Mouse (Mus musculus) CD4-positive, CD25-positive, alpha-beta regulatory T cell, adult 2 months (primary cell): ENCODE results near the gene Dact3.
A peak's percentile ranks its signal among the peaks of the same experiment; 100 is the strongest.

Source experiments
- DNase-seq: peaks from one replicate; pipeline ENCODE4 v3.0.0-alpha.2; 2012; ENCODE audit warnings: low read depth, low spot score

The Dact3 gene

GRCm38 (mm10) chr7:16875310-16875325 is at the start of gene Dact3:
Gene Dact3 (plus strand): TSS chr7:16875317.
- DNase-seq, result no peak

- peak; percentile 88 for DNase-seq
Measured at GRCm38 (mm10) chr7:16825785-16826184, 49.3 kb upstream of the Dact3 start.

- no peak for DNase-seq
Measured at GRCm38 (mm10) chr7:16826571-16826970, 48.5 kb upstream of the Dact3 start.

- peak; percentile 38 for DNase-seq
Measured at GRCm38 (mm10) chr7:16827274-16827673, 47.8 kb upstream of the Dact3 start.

- DNase-seq, result no peak
Measured at GRCm38 (mm10) chr7:16830449-16830848, 44.7 kb upstream of the Dact3 start.

GRCm38 (mm10) chr7:16837916-16838803 is 37.0 kb upstream of the Dact3 start:
- DNase-seq, result no peak

- no peak for DNase-seq
Measured at GRCm38 (mm10) chr7:16838804-16839426, 36.2 kb upstream of the Dact3 start.

GRCm38 (mm10) chr7:16839427-16840108 is 35.5 kb upstream of the Dact3 start:
- DNase-seq, result no peak

- DNase-seq, result no peak
Measured at GRCm38 (mm10) chr7:16840109-16840491, 35.0 kb upstream of the Dact3 start.

GRCm38 (mm10) chr7:16841078-16841477 is 34.0 kb upstream of the Dact3 start:
- no peak for DNase-seq

- DNase-seq, result peak; percentile 81
Measured at GRCm38 (mm10) chr7:16841561-16842560, 33.3 kb upstream of the Dact3 start.

GRCm38 (mm10) chr7:16842645-16843063 is 32.5 kb upstream of the Dact3 start, which contains the start of gene Prkd2:
Gene Prkd2 (plus strand): TSS chr7:16842902.
- peak; percentile 89 for DNase-seq

- DNase-seq, result peak; percentile 60
Measured at GRCm38 (mm10) chr7:16843441-16844171, 31.5 kb upstream of the Dact3 start.

- DNase-seq, result no peak
Measured at GRCm38 (mm10) chr7:16844696-16845071, 30.4 kb upstream of the Dact3 start.

- DNase-seq, result peak; percentile 68
Measured at GRCm38 (mm10) chr7:16845072-16845819, 29.9 kb upstream of the Dact3 start.

- DNase-seq, result no peak
Measured at GRCm38 (mm10) chr7:16845820-16846167, 29.3 kb upstream of the Dact3 start.

- no peak for DNase-seq
Measured at GRCm38 (mm10) chr7:16846775-16847174, 28.3 kb upstream of the Dact3 start.

- no peak for DNase-seq
Measured at GRCm38 (mm10) chr7:16847507-16847906, 27.6 kb upstream of the Dact3 start.

- DNase-seq, result peak; percentile 76
Measured at GRCm38 (mm10) chr7:16848579-16848978, 26.5 kb upstream of the Dact3 start.

GRCm38 (mm10) chr7:16851636-16852035 is 23.5 kb upstream of the Dact3 start:
- DNase-seq, result no peak
